Mouse (Mus musculus): ENCODE data around the gene Sugp2. TPM values are rescaled to one million over a fixed set of nuclear protein-coding genes. Genes with fewer than 3 reads are reported as not detected.

Sugp2 gene
- polyA plus RNA-seq, 1 experiment from 2014 or later, result 30.9 TPM

- no peaks in the 10 kb centered on the region for H3K27me3 ChIP-seq (ENCODE audit: control insufficient read depth, insufficient read depth, low read depth, low read length)
- WGBS, result 2% methylated on average over 27 of the region's 36 CpGs
- peak; percentile 93 for ATAC-seq (ENCODE audit: low read depth)
- H3K27ac ChIP-seq (ENCODE audit: low read length), result peak within 1 kb of the TSS; percentile 82
- H3K36me3 ChIP-seq (ENCODE audit: control insufficient read depth, insufficient read depth, low read length), result peaks cover 21% of the 10 kb centered on the region
- peaks cover 11% of the 10 kb centered on the region; the same call in 1 of the 2 replicates for H3K4me1 ChIP-seq (replicated peaks; ENCODE audit: control insufficient read depth, insufficient read depth, low read length)
- peak within 1 kb of the TSS; percentile 97 for H3K9ac ChIP-seq (ENCODE audit: low read length)
- peak within 1 kb of the TSS; percentile 89 for H3K4me3 ChIP-seq (ENCODE audit: low read length)
- peak within 1 kb of the TSS; percentile 83 for H3K4me2 ChIP-seq (ENCODE audit: low read depth, low read length)
- H3K9me3 ChIP-seq (ENCODE audit: control insufficient read depth, low read length), result peaks cover 3% of the 10 kb centered on the region; the same call in 1 of the 2 replicates
Observed at GRCm38 (mm10) chr8:70282603-70283135, 48.6 kb downstream of the Sugp2 start, which contains the start of gene Homer3. Gene Homer3 (plus strand): TSS chr8:70282827.

GRCm38 (mm10) chr8:70283136-70284077 lies 49.4 kb downstream of the Sugp2 start:
- ATAC-seq (ENCODE audit: low read depth), result peak; percentile 56
- Histone ChIP-seq H3K4me1 (replicated peaks; ENCODE audit: control insufficient read depth, insufficient read depth, low read length) (peaks cover 11% of the 10 kb centered on the region; the same call in 1 of the 2 replicates), H3K4me2 (ENCODE audit: low read depth, low read length) (peak overlapping the region; percentile 83), H3K4me3 (ENCODE audit: low read length) (peak overlapping the region; percentile 89), H3K36me3 (ENCODE audit: control insufficient read depth, insufficient read depth, low read length) (peaks cover 24% of the 10 kb centered on the region), H3K27ac (ENCODE audit: low read length) (peak overlapping the region; percentile 82), H3K27me3 (ENCODE audit: control insufficient read depth, insufficient read depth, low read depth, low read length) (no peaks in the 10 kb centered on the region), H3K9me3 (ENCODE audit: control insufficient read depth, low read length) (peaks cover 3% of the 10 kb centered on the region; the same call in 1 of the 2 replicates), H3K9ac (ENCODE audit: low read length) (peak overlapping the region; percentile 97)
- WGBS, result under 1% methylated on average over 41 of the region's 55 CpGs

- Histone ChIP-seq H3K27me3 (ENCODE audit: control insufficient read depth, insufficient read depth, low read depth, low read length) (no peaks in the 10 kb centered on the region), H3K4me1 (replicated peaks; ENCODE audit: control insufficient read depth, insufficient read depth, low read length) (peaks cover 11% of the 10 kb centered on the region; the same call in 1 of the 2 replicates), H3K4me2 (ENCODE audit: low read depth, low read length) (peak overlapping the region; percentile 29), H3K9me3 (ENCODE audit: control insufficient read depth, low read length) (peaks cover 3% of the 10 kb centered on the region; the same call in 1 of the 2 replicates), H3K27ac (ENCODE audit: low read length) (no peak overlapping the region), H3K36me3 (ENCODE audit: control insufficient read depth, insufficient read depth, low read length) (peaks cover 28% of the 10 kb centered on the region), H3K9ac (ENCODE audit: low read length) (no peak overlapping the region), H3K4me3 (ENCODE audit: low read length) (no peak overlapping the region)
- WGBS, result 74% methylated on average over 5 of the region's 5 CpGs
- no peak for ATAC-seq (ENCODE audit: low read depth)
Observed at GRCm38 (mm10) chr8:70284421-70284820, 50.4 kb downstream of the Sugp2 start.

DNA sequence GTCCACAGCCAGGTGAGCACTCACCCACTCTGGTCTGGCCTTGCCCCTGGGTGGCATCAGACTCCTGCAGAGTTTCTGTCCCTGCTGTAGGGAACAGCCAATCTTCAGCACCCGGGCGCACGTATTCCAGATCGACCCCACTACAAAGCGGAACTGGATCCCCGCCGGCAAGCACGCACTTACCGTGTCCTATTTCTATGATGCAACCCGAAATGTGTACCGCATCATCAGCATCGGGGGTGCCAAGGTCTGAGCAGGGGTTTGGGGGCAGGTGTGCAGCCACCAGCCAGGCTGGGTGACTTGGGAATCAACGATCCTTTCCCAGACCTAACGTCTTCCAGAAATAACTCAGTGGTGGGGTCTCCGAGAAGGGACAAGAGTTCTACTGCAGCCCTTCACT lies 51.3 kb downstream of the Sugp2 start:
- H3K27ac ChIP-seq (ENCODE audit: low read length), result no peak overlapping the region
- H3K9me3 ChIP-seq (ENCODE audit: control insufficient read depth, low read length), result peaks cover 3% of the 10 kb centered on the region; the same call in 1 of the 2 replicates
- peaks cover 29% of the 10 kb centered on the region for H3K36me3 ChIP-seq (ENCODE audit: control insufficient read depth, insufficient read depth, low read length)
- ATAC-seq (ENCODE audit: low read depth), result no peak
- H3K4me3 ChIP-seq (ENCODE audit: low read length), result no peak overlapping the region
- no peak overlapping the region for H3K9ac ChIP-seq (ENCODE audit: low read length)
- no peak overlapping the region for H3K4me2 ChIP-seq (ENCODE audit: low read depth, low read length)
- WGBS, result 92% methylated on average over 15 of the region's 15 CpGs
- H3K4me1 ChIP-seq (replicated peaks; ENCODE audit: control insufficient read depth, insufficient read depth, low read length), result peaks cover 11% of the 10 kb centered on the region; the same call in 1 of the 2 replicates
- no peaks in the 10 kb centered on the region for H3K27me3 ChIP-seq (ENCODE audit: control insufficient read depth, insufficient read depth, low read depth, low read length)

DNA sequence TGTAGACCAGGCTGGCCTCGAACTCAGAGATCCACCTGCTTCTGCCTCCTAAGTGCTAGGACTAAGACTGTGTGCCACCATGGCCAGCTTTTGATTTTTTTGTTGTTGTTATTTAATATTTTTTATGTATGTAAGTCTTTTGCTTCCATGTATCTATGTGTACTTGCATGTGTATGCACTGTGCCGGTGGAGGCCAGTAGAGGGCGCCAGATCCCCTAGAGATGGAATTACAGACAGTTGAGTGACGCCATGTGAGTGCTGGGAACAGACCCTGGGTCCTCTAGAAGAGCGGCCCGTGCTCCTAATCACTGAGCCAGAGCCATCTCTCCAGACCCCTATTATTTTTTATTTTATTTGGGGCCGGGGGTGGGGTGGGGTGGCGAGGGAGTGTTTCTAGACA lies 52.7 kb downstream of the Sugp2 start:
- ATAC-seq (ENCODE audit: low read depth), result no peak

GRCm38 (mm10) chr8:70293988-70294405 lies 60.0 kb downstream of the Sugp2 start:
- Histone ChIP-seq H3K4me2 (ENCODE audit: low read depth, low read length) (no peak overlapping the region), H3K9me3 (ENCODE audit: control insufficient read depth, low read length) (no peaks in the 10 kb centered on the region), H3K36me3 (ENCODE audit: control insufficient read depth, insufficient read depth, low read length) (peaks cover 31% of the 10 kb centered on the region), H3K27ac (ENCODE audit: low read length) (peak overlapping the region; percentile 86), H3K27me3 (ENCODE audit: control insufficient read depth, insufficient read depth, low read depth, low read length) (no peaks in the 10 kb centered on the region), H3K4me3 (ENCODE audit: low read length) (no peak overlapping the region), H3K9ac (ENCODE audit: low read length) (no peak overlapping the region), H3K4me1 (replicated peaks; ENCODE audit: control insufficient read depth, insufficient read depth, low read length) (peaks cover 23% of the 10 kb centered on the region)
- WGBS, result 21% methylated on average over 5 of the region's 5 CpGs
- peak; percentile 92 for ATAC-seq (ENCODE audit: low read depth)

More for the DNA sequence above, 52.7 kb downstream of the Sugp2 start:
- Histone ChIP-seq H3K9ac (ENCODE audit: low read length) (no peak overlapping the region), H3K27ac (ENCODE audit: low read length) (no peak overlapping the region), H3K27me3 (ENCODE audit: control insufficient read depth, insufficient read depth, low read depth, low read length) (no peaks in the 10 kb centered on the region), H3K9me3 (ENCODE audit: control insufficient read depth, low read length) (peaks cover 3% of the 10 kb centered on the region; the same call in 1 of the 2 replicates), H3K36me3 (ENCODE audit: control insufficient read depth, insufficient read depth, low read length) (peaks cover 35% of the 10 kb centered on the region), H3K4me1 (replicated peaks; ENCODE audit: control insufficient read depth, insufficient read depth, low read length) (peaks cover 8% of the 10 kb centered on the region; the same call in 1 of the 2 replicates), H3K4me2 (ENCODE audit: low read depth, low read length) (no peak overlapping the region), H3K4me3 (ENCODE audit: low read length) (no peak overlapping the region)
- 91% methylated on average over 8 of the region's 8 CpGs for WGBS

DNA sequence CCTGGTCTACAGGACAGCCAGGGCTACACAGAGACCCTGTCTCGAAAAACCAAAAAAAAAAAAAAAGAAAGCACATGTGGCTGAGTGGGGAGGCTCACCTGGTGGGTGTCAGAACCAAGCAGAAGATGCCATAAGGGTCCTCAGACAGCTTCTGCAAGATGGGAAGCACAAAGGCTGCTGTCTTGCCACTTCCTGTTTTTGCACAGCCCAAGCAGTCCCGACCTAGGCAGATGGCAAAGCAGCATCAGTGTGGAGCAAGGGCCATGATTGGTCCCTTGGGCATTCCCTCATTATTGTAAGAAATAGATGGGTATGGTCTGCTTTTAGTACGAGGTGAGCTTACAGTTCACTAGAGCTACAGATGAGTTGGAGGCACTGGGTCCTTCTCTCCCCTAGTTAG lies 66.9 kb downstream of the Sugp2 start:
- 69% methylated on average over 3 of the region's 3 CpGs for WGBS
- no peak for ATAC-seq (ENCODE audit: low read depth)
- no peak overlapping the region for H3K4me2 ChIP-seq (ENCODE audit: low read depth, low read length)
- H3K27ac ChIP-seq (ENCODE audit: low read length), result no peak overlapping the region
- H3K27me3 ChIP-seq (ENCODE audit: control insufficient read depth, insufficient read depth, low read depth, low read length), result no peaks in the 10 kb centered on the region
- H3K36me3 ChIP-seq (ENCODE audit: control insufficient read depth, insufficient read depth, low read length), result peaks cover 17% of the 10 kb centered on the region
- no peak overlapping the region for H3K9ac ChIP-seq (ENCODE audit: low read length)
- H3K9me3 ChIP-seq (ENCODE audit: control insufficient read depth, low read length), result no peaks in the 10 kb centered on the region
- peaks cover 15% of the 10 kb centered on the region for H3K4me1 ChIP-seq (replicated peaks; ENCODE audit: control insufficient read depth, insufficient read depth, low read length)
- H3K4me3 ChIP-seq (ENCODE audit: low read length), result no peak overlapping the region

DNA sequence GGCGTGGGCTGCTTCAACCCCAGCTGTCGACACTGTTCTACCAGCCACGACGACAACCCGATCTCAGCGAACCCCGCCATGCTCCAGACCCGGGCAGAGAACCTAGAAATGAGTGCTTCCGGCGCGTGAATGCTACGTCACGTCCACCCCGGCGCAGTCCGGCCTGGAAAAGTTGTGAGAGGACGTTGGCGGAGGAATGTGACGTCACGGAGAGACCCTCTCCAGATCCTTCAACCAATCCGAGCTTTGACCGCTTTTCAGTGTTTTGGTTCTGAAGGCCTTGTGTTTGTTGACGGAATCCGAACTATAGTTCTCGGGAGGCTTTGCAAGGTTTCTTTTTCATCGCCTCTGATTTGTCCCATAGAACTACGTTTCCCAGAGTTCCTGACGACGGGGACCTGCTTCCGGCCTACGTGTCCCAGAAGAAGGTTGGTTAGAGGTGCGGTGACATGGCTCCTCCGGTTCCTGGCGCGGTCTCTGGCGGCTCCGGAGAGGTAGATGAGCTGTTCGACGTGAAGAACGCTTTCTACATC lies 68.4 kb downstream of the Sugp2 start, which contains the start of the genes Ddx49 and Cope:
Gene Ddx49, minus strand, starts transcription at position 132 of the 533 bp plus-strand sequence.
Gene Cope, plus strand, starts transcription at position 161 of the 533 bp plus-strand sequence.
- peak; percentile 93 for ATAC-seq (ENCODE audit: low read depth)
- Histone ChIP-seq H3K36me3 (ENCODE audit: control insufficient read depth, insufficient read depth, low read length) (peaks cover 24% of the 10 kb centered on the region), H3K9me3 (ENCODE audit: control insufficient read depth, low read length) (no peaks in the 10 kb centered on the region), H3K4me2 (ENCODE audit: low read depth, low read length) (peak within 1 kb of the TSS; percentile 77), H3K27me3 (ENCODE audit: control insufficient read depth, insufficient read depth, low read depth, low read length) (no peaks in the 10 kb centered on the region), H3K4me3 (ENCODE audit: low read length) (peak within 1 kb of the TSS; percentile 79), H3K4me1 (replicated peaks; ENCODE audit: control insufficient read depth, insufficient read depth, low read length) (peaks cover 15% of the 10 kb centered on the region), H3K9ac (ENCODE audit: low read length) (peak within 1 kb of the TSS; percentile 83), H3K27ac (ENCODE audit: low read length) (peak within 1 kb of the TSS; percentile 76)
- under 1% methylated on average over 40 of the region's 40 CpGs for WGBS
